Mouse (Mus musculus) layer of hippocampus, adult 18-20 months (tissue): ENCODE results near the gene Add3. TPM values are rescaled to one million over a fixed set of nuclear protein-coding genes. Genes with fewer than 3 reads are reported as not detected.

Source experiments
- DNase-seq, 2 experiments: peaks; one replicate each; pipeline ENCODE4 v3.0.0; 2022; ENCODE audit warnings: low spot score in 2 of 2
- total RNA-seq, 2 experiments: library from RNA; stranded (reverse); gene quantifications; 2 replicates each; pipeline ENCODE4 v1.2.3; 2021

Gene Add3
- total RNA-seq, 2 experiments from 2014 or later: 126 to 129 TPM

- no peak for DNase-seq
Observed at GRCm38 (mm10) chr19:53263859-53264733, 123.9 kb downstream of the Add3 start.

GRCm38 (mm10) chr19:53264821-53265727, 124.8 kb downstream of the Add3 start:
- no peak for DNase-seq

GRCm38 (mm10) chr19:53267305-53267704, 127.1 kb downstream of the Add3 start:
- no peak for DNase-seq

- no peak for DNase-seq
Observed at GRCm38 (mm10) chr19:53273055-53273722, 132.9 kb downstream of the Add3 start.

- DNase-seq: no peak
Observed at GRCm38 (mm10) chr19:53273781-53274428, 133.7 kb downstream of the Add3 start.

GRCm38 (mm10) chr19:53275204-53275603, 135.0 kb downstream of the Add3 start:
- DNase-seq: no peak

- DNase-seq: no peak
Observed at GRCm38 (mm10) chr19:53276902-53277707, 136.9 kb downstream of the Add3 start.

- DNase-seq: no peak
Observed at GRCm38 (mm10) chr19:53278491-53279415, 138.5 kb downstream of the Add3 start.

- DNase-seq: no peak
Observed at GRCm38 (mm10) chr19:53280254-53280653, 140.0 kb downstream of the Add3 start.

GRCm38 (mm10) chr19:53282571-53282970, 142.3 kb downstream of the Add3 start:
- DNase-seq: no peak

GRCm38 (mm10) chr19:53283742-53284141, 143.5 kb downstream of the Add3 start:
- DNase-seq: no peak

- peak in 1 of 2 experiments; percentile 13 for DNase-seq
Observed at GRCm38 (mm10) chr19:53284268-53285208, 144.3 kb downstream of the Add3 start.

GRCm38 (mm10) chr19:53296331-53297254, 156.3 kb downstream of the Add3 start:
- DNase-seq: no peak
